Mouse (Mus musculus) heart, adult 2 months (tissue): ENCODE measurements around the gene Ssbp3.

ENCODE experiments used
- CTCF ChIP-seq: fragments of 200-600 bp; IDR thresholded peaks from 2 replicates; pipeline ENCODE4 v1.8.1; 2022; ENCODE audit warnings: antibody characterized with exemption, mild to moderate bottlenecking, moderate library complexity
- EP300 ChIP-seq: fragments of 200-500 bp; IDR thresholded peaks from 2 replicates; pipeline ENCODE4 v1.6.1; 2011; ENCODE audit warnings: low read depth, low read length, control low read depth; ENCODE audit not compliant: insufficient read depth
- POLR2A ChIP-seq: fragments of 200-500 bp; IDR thresholded peaks from 2 replicates; pipeline ENCODE4 v1.6.1; 2011; ENCODE audit warnings: mild to moderate bottlenecking, low read depth, low read length, control low read depth; ENCODE audit not compliant: insufficient read depth

- TF ChIP-seq CTCF (no peak), POLR2A (no peak), EP300 (no peak)
Measured at GRCm38 (mm10) chr4:106943627-106944026, 33.1 kb downstream of the Ssbp3 start.
